Mouse (Mus musculus): ENCODE measurements around the gene Fgf9. TPM values are rescaled to one million over a fixed set of nuclear protein-coding genes. Genes with fewer than 3 reads are reported as not detected.

Gene Fgf9
- total and polyA plus RNA-seq, 3 experiments, result 0.01 TPM; not detected in 2

DNA sequence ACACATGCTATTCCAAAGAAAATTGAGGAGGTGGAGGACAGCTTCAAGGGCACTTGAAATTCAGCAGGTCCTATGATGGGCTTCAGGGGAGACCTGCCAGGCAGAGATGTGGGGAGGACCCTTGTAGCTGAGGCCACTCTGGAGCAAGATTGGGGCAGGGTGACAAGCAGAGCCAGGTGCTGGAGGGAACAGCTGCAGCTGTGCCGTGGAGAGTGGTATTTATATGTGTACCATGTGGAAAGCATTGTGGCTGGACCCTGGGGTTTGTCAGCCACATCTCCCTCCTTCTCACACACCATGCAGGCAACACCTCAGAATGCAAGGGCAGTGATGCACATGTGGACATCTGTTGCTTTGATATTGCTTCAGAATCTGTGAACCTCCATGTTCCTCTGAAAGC lies 81.8 kb downstream of the Fgf9 start:
- DNase-seq (ENCODE audit: low read depth, low spot score), result no peak
- no peak overlapping the region for H3K9ac ChIP-seq (ENCODE audit: control insufficient read depth, low read depth, low read length, poor library complexity, severe bottlenecking)
- H3K27me3 ChIP-seq (ENCODE audit: control insufficient read depth in 1 of 2, insufficient read depth in 2 of 2, low read length in 2 of 2), result no peaks in the 10 kb centered on the region
- no peak overlapping the region for H3K4me3 ChIP-seq (ENCODE audit: control insufficient read depth in 1 of 2, insufficient read depth in 1 of 2, low read depth in 2 of 2, low read length in 2 of 2)
- TF ChIP-seq POLR2AphosphoS2 (IDR thresholded peaks at IDR 0.05; ENCODE audit: low read length) (no peak), ZNF384 (IDR thresholded peaks at IDR 0.05; ENCODE audit: low read depth, low read length) (no peak), MYB (IDR thresholded peaks at IDR 0.05; ENCODE audit: low read depth, low read length) (no peak), CHD1 (IDR thresholded peaks at IDR 0.05; ENCODE audit: low read depth, low read length) (no peak), EP300 (IDR thresholded peaks at IDR 0.05; ENCODE audit: low read depth in 1 of 2, low read length in 2 of 2) (no peak), MYC (IDR thresholded peaks at IDR 0.05; ENCODE audit: low read depth, low read length) (no peak), TBP (IDR thresholded peaks at IDR 0.05; ENCODE audit: low read depth, low read length) (no peak), ZKSCAN1 (IDR thresholded peaks at IDR 0.05; ENCODE audit: low read depth, low read length) (no peak), RAD21 (IDR thresholded peaks at IDR 0.05; ENCODE audit: low read depth, low read length) (no peak), ELF1 (IDR thresholded peaks at IDR 0.05; ENCODE audit: low read depth, low read length) (no peak)
- no peaks in the 10 kb centered on the region for H3K9me3 ChIP-seq (replicated peaks; ENCODE audit: insufficient read depth, low read length)
- H3K36me3 ChIP-seq (ENCODE audit: control insufficient read depth in 1 of 2, insufficient read depth in 2 of 2, low read length in 2 of 2), result no peaks in the 10 kb centered on the region
- H3K27ac ChIP-seq (ENCODE audit: control insufficient read depth, low read depth, low read length), result no peak overlapping the region
- no peaks in the 10 kb centered on the region for H3K79me2 ChIP-seq (ENCODE audit: control insufficient read depth, insufficient read depth, low read length, poor library complexity)
- no peaks in the 10 kb centered on the region for H3K4me1 ChIP-seq (ENCODE audit: control insufficient read depth in 1 of 2, insufficient read depth in 2 of 2, low read length in 2 of 2)

GRCm38 (mm10) chr14:58153470-58154416 lies 83.4 kb downstream of the Fgf9 start:
- Histone ChIP-seq H3K9me3 (replicated peaks; ENCODE audit: insufficient read depth, low read length) (no peaks in the 10 kb centered on the region), H3K9ac (ENCODE audit: control insufficient read depth, low read depth, low read length, poor library complexity, severe bottlenecking) (no peak overlapping the region), H3K4me1 (ENCODE audit: control insufficient read depth in 1 of 2, insufficient read depth in 2 of 2, low read length in 2 of 2) (no peaks in the 10 kb centered on the region), H3K36me3 (ENCODE audit: control insufficient read depth in 1 of 2, insufficient read depth in 2 of 2, low read length in 2 of 2) (no peaks in the 10 kb centered on the region), H3K27ac (ENCODE audit: control insufficient read depth, low read depth, low read length) (no peak overlapping the region), H3K27me3 (ENCODE audit: control insufficient read depth in 1 of 2, insufficient read depth in 2 of 2, low read length in 2 of 2) (no peaks in the 10 kb centered on the region), H3K79me2 (ENCODE audit: control insufficient read depth, insufficient read depth, low read length, poor library complexity) (no peaks in the 10 kb centered on the region), H3K4me3 (ENCODE audit: control insufficient read depth in 1 of 2, insufficient read depth in 1 of 2, low read depth in 2 of 2, low read length in 2 of 2) (no peak overlapping the region)
- TF ChIP-seq USF1 (IDR thresholded peaks at IDR 0.05; ENCODE audit: low read depth, low read length) (no peak), MXI1 (IDR thresholded peaks at IDR 0.05; ENCODE audit: low read depth, low read length) (no peak), POLR2A (IDR thresholded peaks at IDR 0.05; ENCODE audit: control insufficient read depth in 1 of 2, insufficient read depth in 1 of 2, low read depth in 1 of 2, low read length in 2 of 2, poor library complexity in 1 of 2) (no peak), BHLHE40 (IDR thresholded peaks at IDR 0.05; ENCODE audit: borderline replicate concordance, low read depth, low read length) (no peak), MAX (IDR thresholded peaks at IDR 0.05; ENCODE audit: low read length) (no peak), SIN3A (IDR thresholded peaks at IDR 0.05; ENCODE audit: low read length) (no peak)
- DNase-seq (ENCODE audit: low read depth, low spot score), result no peak

Data from MEL (cell line).